1 mouse cellular context compared by ENCODE assay signal in the genomic region with DNA sequence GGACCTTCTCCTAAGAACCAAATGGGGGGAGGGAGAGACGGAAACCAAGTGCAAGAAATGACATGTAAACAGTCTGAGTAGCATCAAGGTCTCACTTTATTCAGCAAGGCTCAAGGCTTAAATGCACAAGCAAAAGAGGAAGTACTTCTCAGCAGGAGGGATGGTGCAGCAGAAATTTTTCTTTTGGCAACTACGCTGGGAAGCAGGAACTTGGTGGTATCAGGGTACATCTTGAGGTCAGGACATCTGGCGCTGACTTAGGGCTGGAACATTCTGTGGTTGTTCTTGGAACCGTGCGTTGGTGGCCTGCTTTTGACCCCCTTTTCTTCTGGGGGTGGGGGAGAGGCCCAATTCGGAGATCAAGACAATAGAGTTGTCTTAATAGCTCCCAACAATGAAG. TPM values are rescaled to one million over a fixed set of nuclear protein-coding genes. Genes with fewer than 3 reads are reported as not detected.
"Had no signal": no experiment of that assay in that cellular context is flagged by ENCODE, and none has a peak within 500 bp of the region (broad histone marks: within the 10 kb centered on the region; RNA-seq: fewer than 3 reads in every experiment).

No protein-coding gene starts in this region.

RNA-seq across cellular contexts. Expression of a gene that starts 36.1 kb away (rescaled TPM):
- total RNA-seq: neutrophil, adult 5-6 weeks had no signal
